Mouse (Mus musculus): ENCODE measurements at regions not wholly inside any gene's neighbourhood (a gene's known extent, or its start where the extent isn't known, plus 50 kb on each side); places are given as distances from the start of the nearest gene placed in this dataset.
A peak's percentile ranks its signal among the peaks of the same experiment; 100 is the strongest.
"Not testable (repeated sequence)": the region's sequence is repeated elsewhere in the genome, so short reads cannot be mapped to it uniquely, and the experiment has no call there.

GRCm38 (mm10) chr13:83749376-83750150 lies 245.7 kb downstream of the Mef2c start:
- no peak overlapping the region for H3K27ac ChIP-seq (ENCODE audit: low read length)
- H3K36me3 ChIP-seq (ENCODE audit: control insufficient read depth, insufficient read depth, low read length) = no peaks in the 10 kb centered on the region
- peaks cover 11% of the 10 kb centered on the region for H3K27me3 ChIP-seq (replicated peaks; ENCODE audit: control insufficient read depth, insufficient read depth, low read length)
- no peak overlapping the region for H3K4me2 ChIP-seq (ENCODE audit: low read depth, low read length)
- H3K4me3 ChIP-seq (ENCODE audit: low read length) = no peak overlapping the region
- no peaks in the 10 kb centered on the region for H3K4me1 ChIP-seq (ENCODE audit: control insufficient read depth, insufficient read depth, low read length)
- 73% methylated on average over 8 of the region's 8 CpGs for WGBS
- no peaks in the 10 kb centered on the region for H3K9me3 ChIP-seq (ENCODE audit: control insufficient read depth, low read length)
- no peak for ATAC-seq
- no peak overlapping the region for H3K9ac ChIP-seq (ENCODE audit: low read depth, low read length)

- no peaks in the 10 kb centered on the region for H3K4me1 ChIP-seq (ENCODE audit: control insufficient read depth, insufficient read depth, low read length)
- no peaks in the 10 kb centered on the region for H3K9me3 ChIP-seq (ENCODE audit: control insufficient read depth, low read length)
- ATAC-seq = no peak
- H3K4me3 ChIP-seq (ENCODE audit: low read length) = no peak overlapping the region
- WGBS = 55% methylated on average over 4 of the region's 4 CpGs
- H3K27ac ChIP-seq (ENCODE audit: low read length) = no peak overlapping the region
- H3K36me3 ChIP-seq (ENCODE audit: control insufficient read depth, insufficient read depth, low read length) = no peaks in the 10 kb centered on the region
- H3K27me3 ChIP-seq (replicated peaks; ENCODE audit: control insufficient read depth, insufficient read depth, low read length) = peaks cover 2% of the 10 kb centered on the region; the same call in 1 of the 2 replicates
- H3K9ac ChIP-seq (ENCODE audit: low read depth, low read length) = no peak overlapping the region
- no peak overlapping the region for H3K4me2 ChIP-seq (ENCODE audit: low read depth, low read length)
Observed at GRCm38 (mm10) chr13:83750437-83750836, 246.6 kb downstream of the Mef2c start.

- Histone ChIP-seq H3K9ac (ENCODE audit: low read depth, low read length) (no peak overlapping the region), H3K4me3 (ENCODE audit: low read length) (no peak overlapping the region), H3K9me3 (ENCODE audit: control insufficient read depth, low read length) (no peaks in the 10 kb centered on the region), H3K27ac (ENCODE audit: low read length) (no peak overlapping the region), H3K36me3 (ENCODE audit: control insufficient read depth, insufficient read depth, low read length) (no peaks in the 10 kb centered on the region), H3K4me1 (ENCODE audit: control insufficient read depth, insufficient read depth, low read length) (no peaks in the 10 kb centered on the region), H3K4me2 (ENCODE audit: low read depth, low read length) (no peak overlapping the region), H3K27me3 (replicated peaks; ENCODE audit: control insufficient read depth, insufficient read depth, low read length) (no peaks in the 10 kb centered on the region)
- ATAC-seq = no peak
- 77% methylated on average over 14 of the region's 14 CpGs for WGBS
Observed at GRCm38 (mm10) chr13:83760387-83761170, 256.7 kb downstream of the Mef2c start.

- H3K4me1 ChIP-seq (ENCODE audit: control insufficient read depth, insufficient read depth, low read length) = no peaks in the 10 kb centered on the region
- no peaks in the 10 kb centered on the region for H3K9me3 ChIP-seq (ENCODE audit: control insufficient read depth, low read length)
- no peak overlapping the region for H3K27ac ChIP-seq (ENCODE audit: low read length)
- H3K36me3 ChIP-seq (ENCODE audit: control insufficient read depth, insufficient read depth, low read length) = no peaks in the 10 kb centered on the region
- WGBS = 82% methylated on average over 1 of the region's 1 CpGs
- H3K9ac ChIP-seq (ENCODE audit: low read depth, low read length) = no peak overlapping the region
- no peak for ATAC-seq
- H3K4me2 ChIP-seq (ENCODE audit: low read depth, low read length) = no peak overlapping the region
- no peaks in the 10 kb centered on the region for H3K27me3 ChIP-seq (replicated peaks; ENCODE audit: control insufficient read depth, insufficient read depth, low read length)
- H3K4me3 ChIP-seq (ENCODE audit: low read length) = no peak overlapping the region
Observed at GRCm38 (mm10) chr13:83762484-83762883, 258.6 kb downstream of the Mef2c start.

- H3K9ac ChIP-seq (ENCODE audit: low read depth, low read length); H3K4me1 ChIP-seq (ENCODE audit: control insufficient read depth, insufficient read depth, low read length); H3K4me2 ChIP-seq (ENCODE audit: low read depth, low read length); H3K4me3 ChIP-seq (ENCODE audit: low read length); H3K36me3 ChIP-seq (ENCODE audit: control insufficient read depth, insufficient read depth, low read length); ATAC-seq; H3K9me3 ChIP-seq (ENCODE audit: control insufficient read depth, low read length); H3K27me3 ChIP-seq (replicated peaks; ENCODE audit: control insufficient read depth, insufficient read depth, low read length); H3K27ac ChIP-seq (ENCODE audit: low read length): not testable (repeated sequence)
- WGBS = 70% methylated on average over 5 of the region's 5 CpGs
Observed at GRCm38 (mm10) chr13:83763288-83763687, 259.5 kb downstream of the Mef2c start.

- Histone ChIP-seq H3K27me3 (replicated peaks; ENCODE audit: control insufficient read depth, insufficient read depth, low read length) (no peaks in the 10 kb centered on the region), H3K4me3 (ENCODE audit: low read length) (no peak overlapping the region), H3K4me1 (ENCODE audit: control insufficient read depth, insufficient read depth, low read length) (no peaks in the 10 kb centered on the region), H3K9ac (ENCODE audit: low read depth, low read length) (no peak overlapping the region), H3K36me3 (ENCODE audit: control insufficient read depth, insufficient read depth, low read length) (no peaks in the 10 kb centered on the region), H3K9me3 (ENCODE audit: control insufficient read depth, low read length) (no peaks in the 10 kb centered on the region), H3K4me2 (ENCODE audit: low read depth, low read length) (no peak overlapping the region), H3K27ac (ENCODE audit: low read length) (no peak overlapping the region)
- no peak for ATAC-seq
Observed at GRCm38 (mm10) chr13:83785643-83786042, 281.8 kb downstream of the Mef2c start.

GRCm38 (mm10) chr13:83809535-83809934 lies 305.7 kb downstream of the Mef2c start:
- ATAC-seq = no peak
- WGBS = 66% methylated on average over 1 of the region's 1 CpGs
- no peaks in the 10 kb centered on the region for H3K4me1 ChIP-seq (ENCODE audit: control insufficient read depth, insufficient read depth, low read length)

GRCm38 (mm10) chr13:83820291-83820690 lies 316.5 kb downstream of the Mef2c start:
- 49% methylated on average over 4 of the region's 4 CpGs for WGBS
- Histone ChIP-seq H3K27me3 (replicated peaks; ENCODE audit: control insufficient read depth, insufficient read depth, low read length) (no peaks in the 10 kb centered on the region), H3K4me3 (ENCODE audit: low read length) (no peak overlapping the region), H3K36me3 (ENCODE audit: control insufficient read depth, insufficient read depth, low read length) (no peaks in the 10 kb centered on the region), H3K9ac (ENCODE audit: low read depth, low read length) (no peak overlapping the region), H3K27ac (ENCODE audit: low read length) (no peak overlapping the region), H3K4me2 (ENCODE audit: low read depth, low read length) (no peak overlapping the region), H3K9me3 (ENCODE audit: control insufficient read depth, low read length) (no peaks in the 10 kb centered on the region), H3K4me1 (ENCODE audit: control insufficient read depth, insufficient read depth, low read length) (peaks cover 6% of the 10 kb centered on the region)
- peak; percentile 64 for ATAC-seq

More at GRCm38 (mm10) chr13:83809535-83809934, 305.7 kb downstream of the Mef2c start:
- Histone ChIP-seq H3K27me3 (replicated peaks; ENCODE audit: control insufficient read depth, insufficient read depth, low read length) (no peaks in the 10 kb centered on the region), H3K4me2 (ENCODE audit: low read depth, low read length) (no peak overlapping the region), H3K27ac (ENCODE audit: low read length) (no peak overlapping the region), H3K9me3 (ENCODE audit: control insufficient read depth, low read length) (no peaks in the 10 kb centered on the region), H3K4me3 (ENCODE audit: low read length) (no peak overlapping the region), H3K36me3 (ENCODE audit: control insufficient read depth, insufficient read depth, low read length) (no peaks in the 10 kb centered on the region), H3K9ac (ENCODE audit: low read depth, low read length) (no peak overlapping the region)

GRCm38 (mm10) chr13:83820721-83821120 lies 316.9 kb downstream of the Mef2c start:
- ATAC-seq = peak; percentile 88
- Histone ChIP-seq H3K4me2 (ENCODE audit: low read depth, low read length) (no peak overlapping the region), H3K4me1 (ENCODE audit: control insufficient read depth, insufficient read depth, low read length) (peaks cover 6% of the 10 kb centered on the region), H3K27me3 (replicated peaks; ENCODE audit: control insufficient read depth, insufficient read depth, low read length) (no peaks in the 10 kb centered on the region), H3K9ac (ENCODE audit: low read depth, low read length) (no peak overlapping the region), H3K9me3 (ENCODE audit: control insufficient read depth, low read length) (no peaks in the 10 kb centered on the region), H3K36me3 (ENCODE audit: control insufficient read depth, insufficient read depth, low read length) (no peaks in the 10 kb centered on the region), H3K27ac (ENCODE audit: low read length) (no peak overlapping the region), H3K4me3 (ENCODE audit: low read length) (no peak overlapping the region)
- WGBS = 42% methylated on average over 3 of the region's 3 CpGs
